Mouse (Mus musculus) testis, adult 2 months (tissue): Measurements from ENCODE around the gene Car14. TPM values are rescaled to one million over a fixed set of nuclear protein-coding genes. Genes with fewer than 3 reads are reported as not detected.
"Not testable (repeated sequence)": the region's sequence is repeated elsewhere in the genome, so short reads cannot be mapped to it uniquely, and the experiment has no call there.

ENCODE experiments used
- H3K27ac ChIP-seq: fragments of 200-500 bp; 2 replicates; pipeline ENCODE4 v1.5.1; 2012; ENCODE audit warnings: low read depth, low read length; ENCODE audit not compliant: control insufficient read depth, insufficient read depth
- H3K27me3 ChIP-seq: fragments of 200-500 bp; 2 replicates; pipeline ENCODE4 v1.6.1; 2012; ENCODE audit warnings: mild to moderate bottlenecking, low read length, moderate library complexity; ENCODE audit not compliant: control insufficient read depth, insufficient read depth
- H3K36me3 ChIP-seq: fragments of 200-500 bp; 2 replicates; pipeline ENCODE4 v1.6.1; 2012; ENCODE audit warnings: mild to moderate bottlenecking, low read length; ENCODE audit not compliant: control insufficient read depth, insufficient read depth
- H3K4me1 ChIP-seq: fragments of 200-500 bp; 2 replicates; pipeline ENCODE4 v1.6.1; 2012; ENCODE audit warnings: low read length; ENCODE audit not compliant: control insufficient read depth, insufficient read depth
- H3K4me3 ChIP-seq: fragments of 200-500 bp; 2 replicates; pipeline ENCODE4 v1.5.1; 2012; ENCODE audit warnings: low read depth, mild to moderate bottlenecking, low read length, moderate library complexity, mixed read lengths; ENCODE audit not compliant: control insufficient read depth
- CTCF ChIP-seq: fragments of 200-500 bp; IDR thresholded peaks from 2 replicates; pipeline ENCODE4 v1.5.1; 2012; ENCODE audit warnings: low read depth, mild to moderate bottlenecking, inconsistent platforms, low read length, moderate library complexity; ENCODE audit not compliant: control insufficient read depth, insufficient read depth, insufficient replicate concordance
- POLR2A ChIP-seq: fragments of 200-500 bp; IDR thresholded peaks from 2 replicates; pipeline ENCODE4 v1.6.1; 2012; ENCODE audit warnings: low read depth, mild to moderate bottlenecking, inconsistent platforms, low read length, moderate library complexity; ENCODE audit not compliant: control insufficient read depth
- polyA plus RNA-seq: library from polyadenylated mRNA; depleted of rRNA; stranded (reverse); fragments of >200 nt; gene quantifications from 2 replicates; pipeline ENCODE4 v1.2.3, GENCODE M21; 2012; rRNA removed

Car14 gene
- polyA plus RNA-seq, 1 experiment = 2.0 TPM

DNA sequence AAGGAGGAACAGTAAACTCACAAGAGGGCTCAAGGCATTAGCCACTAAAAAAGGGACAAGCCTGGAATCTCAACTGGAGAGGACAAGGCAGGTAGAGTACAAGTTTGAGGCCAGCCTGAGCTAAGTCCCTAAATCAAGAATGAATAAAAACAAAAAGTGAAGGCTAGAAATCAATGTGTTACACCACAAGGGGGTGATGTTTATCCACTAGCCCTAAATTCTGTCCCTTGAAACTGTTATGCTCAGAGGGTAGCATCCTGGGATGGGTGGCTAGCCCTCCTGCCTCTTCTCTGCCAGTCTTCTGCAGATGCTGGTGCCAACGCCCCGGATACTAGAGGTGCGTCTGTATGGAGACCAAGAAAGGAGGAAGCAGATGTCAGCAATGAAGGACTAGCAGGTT, 44.2 kb downstream of the Car14 start:
- no peak for TF ChIP-seq CTCF
- TF ChIP-seq POLR2A = no peak
- Histone ChIP-seq H3K4me3 (no peak overlapping the region), H3K36me3 (no peaks in the 10 kb centered on the region), H3K27ac (no peak overlapping the region), H3K27me3 (no peaks in the 10 kb centered on the region), H3K4me1 (peaks cover 2% of the 10 kb centered on the region; the same call in 1 of the 2 replicates)

DNA sequence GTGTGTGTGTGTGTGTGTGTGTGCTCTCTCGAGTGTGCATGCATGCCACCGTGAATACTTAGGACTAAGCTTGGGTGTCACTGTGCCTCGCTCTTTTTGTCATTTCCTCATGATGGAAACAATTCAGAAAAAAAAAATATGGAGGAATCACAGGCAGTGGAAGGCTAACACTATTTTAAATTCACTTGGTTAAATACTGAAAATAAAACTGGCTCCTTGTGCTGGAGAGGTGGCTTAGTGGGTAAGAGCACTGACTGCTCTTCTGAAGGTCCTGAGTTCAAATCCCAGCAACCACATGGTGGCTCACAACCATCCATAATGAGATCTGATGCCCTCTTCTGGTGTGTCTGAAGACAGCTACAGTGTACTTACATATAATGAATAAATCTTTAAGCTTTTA, 46.2 kb downstream of the Car14 start:
- H3K27me3 ChIP-seq, H3K27ac ChIP-seq, H3K4me3 ChIP-seq, H3K36me3 ChIP-seq, H3K4me1 ChIP-seq: not testable (repeated sequence)

DNA sequence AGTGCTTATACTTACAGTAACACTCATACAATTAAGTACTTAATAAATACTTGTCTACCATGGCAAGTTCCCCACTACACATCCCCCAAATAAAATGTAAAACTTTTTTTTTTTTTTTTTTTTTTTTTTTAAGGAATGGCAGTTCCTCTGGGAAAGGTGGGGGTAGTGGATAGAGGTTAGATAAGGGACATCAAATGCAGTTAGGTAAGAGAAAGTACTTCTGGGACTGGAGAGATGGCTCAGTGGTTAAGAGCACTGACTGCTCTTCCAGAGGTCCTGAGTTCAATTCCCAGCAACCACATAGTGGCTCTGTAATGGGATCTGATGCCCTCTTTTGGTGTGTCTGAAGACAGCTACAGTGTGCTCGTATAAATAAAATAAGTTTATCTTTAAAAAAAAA, 47.4 kb downstream of the Car14 start:
- not testable (repeated sequence) for H3K27me3 ChIP-seq, H3K27ac ChIP-seq, H3K4me1 ChIP-seq, H3K4me3 ChIP-seq, H3K36me3 ChIP-seq

DNA sequence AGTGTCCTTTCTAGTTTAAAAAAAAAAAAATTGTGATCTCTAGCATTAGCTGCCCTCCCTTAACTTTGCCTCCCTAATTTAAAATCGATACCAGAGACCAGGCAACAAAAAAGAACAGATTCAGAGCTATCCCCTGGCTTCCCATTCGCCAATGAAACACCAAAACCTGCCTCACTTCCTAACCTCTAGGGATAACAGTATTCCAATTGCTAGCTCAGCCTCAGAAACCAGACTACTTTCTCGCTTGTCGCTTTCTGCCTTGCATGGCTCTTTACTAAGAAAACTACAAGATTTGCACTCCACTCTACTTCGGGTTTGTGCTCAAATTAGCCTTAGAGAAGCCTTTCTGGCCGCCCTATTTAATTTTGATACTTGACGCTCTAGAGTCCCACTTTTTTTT, 48.4 kb downstream of the Car14 start:
- Histone ChIP-seq H3K4me1 (no peaks in the 10 kb centered on the region), H3K27ac (peak overlapping the region; percentile 92), H3K36me3 (peaks cover 1% of the 10 kb centered on the region; the same call in 1 of the 2 replicates), H3K4me3 (peak overlapping the region; percentile 91), H3K27me3 (no peaks in the 10 kb centered on the region)
- TF ChIP-seq CTCF = no peak
- no peak for TF ChIP-seq POLR2A

DNA sequence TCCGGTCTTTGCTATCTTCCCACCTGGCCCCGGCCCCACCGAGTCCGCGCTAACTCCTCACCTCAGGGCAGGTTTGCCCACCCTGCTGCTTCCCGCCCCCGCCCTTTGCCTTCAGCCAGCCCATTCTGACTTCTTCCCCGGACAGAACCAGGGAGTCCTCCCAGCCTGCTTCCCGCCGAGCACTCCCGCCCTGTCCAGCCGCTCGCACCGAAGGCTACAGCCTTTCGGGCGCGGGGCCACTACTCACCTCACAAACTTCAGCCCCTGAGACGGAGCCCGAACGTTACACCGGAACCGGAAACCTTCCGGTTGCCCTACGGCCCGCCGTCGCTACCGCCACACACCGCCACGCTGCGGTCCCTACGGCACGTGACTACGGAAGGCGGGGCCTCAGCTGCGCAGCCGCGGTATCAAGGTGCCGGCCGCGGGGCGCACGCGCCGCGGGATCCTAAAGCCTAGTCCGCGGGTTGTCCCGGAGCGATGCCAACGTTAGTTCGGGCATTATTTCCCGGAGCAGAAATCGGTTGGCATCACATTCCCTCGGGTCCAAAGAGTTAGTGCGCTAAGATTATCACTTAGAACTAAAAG, 48.9 kb downstream of the Car14 start, which contains the start of gene Prpf3:
Gene Prpf3 (minus strand): TSS at position 384 of the 588 bp plus-strand sequence.
- TF ChIP-seq POLR2A (peak; percentile 91), CTCF (no peak)
- H3K4me3 ChIP-seq = peak within 1 kb of the TSS; percentile 91
- peaks cover 2% of the 10 kb centered on the region; the same call in 1 of the 2 replicates for H3K36me3 ChIP-seq
- H3K27ac ChIP-seq = peak within 1 kb of the TSS; percentile 92
- no peaks in the 10 kb centered on the region for H3K4me1 ChIP-seq
- H3K27me3 ChIP-seq = no peaks in the 10 kb centered on the region

DNA sequence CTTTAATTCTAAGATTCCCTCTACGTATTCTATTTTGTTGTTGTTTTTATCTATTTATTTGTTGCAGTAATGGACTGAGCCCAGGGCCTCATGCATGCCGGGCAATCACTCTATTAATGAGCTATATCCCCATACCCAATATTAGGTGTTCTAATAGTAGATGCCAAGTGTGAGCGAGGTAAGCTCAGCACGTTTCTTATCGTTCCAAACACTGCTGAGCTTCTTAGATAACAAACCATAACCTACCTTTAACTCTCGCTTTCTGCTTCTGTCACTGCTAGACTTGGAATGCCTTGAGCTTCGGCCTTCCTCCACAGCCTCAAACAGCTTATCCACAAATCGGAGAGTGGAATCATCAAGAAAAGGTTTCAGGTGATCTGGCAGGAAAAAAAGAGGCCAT, 53.2 kb downstream of the Car14 start:
- Histone ChIP-seq H3K4me3 (no peak overlapping the region), H3K27ac (no peak overlapping the region), H3K27me3 (no peaks in the 10 kb centered on the region), H3K36me3 (peaks cover 4% of the 10 kb centered on the region), H3K4me1 (no peaks in the 10 kb centered on the region)
- no peak for TF ChIP-seq CTCF
- TF ChIP-seq POLR2A = no peak

DNA sequence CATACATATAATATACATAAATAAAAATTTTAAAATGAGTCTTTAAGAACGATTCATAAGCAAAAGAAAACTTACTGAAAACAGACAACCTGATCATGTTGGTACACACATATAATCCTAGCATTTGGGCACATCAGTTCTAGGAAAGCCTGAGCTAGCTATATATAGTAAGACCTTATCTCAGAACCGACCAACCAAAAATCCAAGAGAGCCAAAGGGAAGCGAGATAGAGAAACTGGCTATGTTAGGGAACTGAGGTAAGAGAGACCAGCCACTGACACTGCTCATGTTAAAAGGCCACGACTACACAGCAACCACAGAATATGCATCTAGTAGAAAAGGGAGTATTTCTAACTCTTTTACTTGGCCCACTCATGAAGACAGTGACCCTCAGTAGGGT, 53.9 kb downstream of the Car14 start:
- Histone ChIP-seq H3K4me3 (no peak overlapping the region), H3K4me1 (no peaks in the 10 kb centered on the region), H3K27me3 (no peaks in the 10 kb centered on the region), H3K27ac (no peak overlapping the region), H3K36me3 (peaks cover 4% of the 10 kb centered on the region)
- TF ChIP-seq POLR2A (no peak), CTCF (no peak)

Other genes with a start within 250 kb of the Car14 start
- gene Mcl1, start 245.9 kb downstream of the Car14 start, polyA plus RNA-seq = 27.4 and 40.2 TPM in 2 replicates
- gene Adamtsl4, start 216.8 kb downstream of the Car14 start, polyA plus RNA-seq = 0.74 and 2.3 TPM in 2 replicates
- 26.7 and 37.2 TPM in 2 replicates for gene Ecm1, start 165.1 kb downstream of the Car14 start, polyA plus RNA-seq
- 24.7 and 25.7 TPM in 2 replicates for gene Tars2, start 144.5 kb downstream of the Car14 start, polyA plus RNA-seq
- gene Rprd2, start 85.8 kb downstream of the Car14 start, polyA plus RNA-seq = 18.4 and 18.6 TPM in 2 replicates
- gene Prpf3, start 48.8 kb downstream of the Car14 start, polyA plus RNA-seq = 14.9 and 15.5 TPM in 2 replicates
- gene Mrps21, start 33.2 kb downstream of the Car14 start, polyA plus RNA-seq = 30.5 and 40.4 TPM in 2 replicates
- gene Ciart, start 22.4 kb downstream of the Car14 start, polyA plus RNA-seq = 16.2 and 16.5 TPM in 2 replicates
- 1.7 and 2.4 TPM in 2 replicates for gene BC028528, start 12.7 kb downstream of the Car14 start, polyA plus RNA-seq
- gene Aph1a, start 10.7 kb downstream of the Car14 start, polyA plus RNA-seq = 14.9 and 17.6 TPM in 2 replicates
- gene Anp32e, start 24.6 kb upstream of the Car14 start, polyA plus RNA-seq = 4.4 and 6.0 TPM in 2 replicates
- gene Plekho1, start 91.3 kb upstream of the Car14 start, polyA plus RNA-seq = 43.8 and 55.7 TPM in 2 replicates
- 3.3 and 4.1 TPM in 2 replicates for gene Vps45, start 153.8 kb upstream of the Car14 start, polyA plus RNA-seq
- gene Otud7b, start 199.8 kb upstream of the Car14 start, polyA plus RNA-seq = 46.0 and 46.1 TPM in 2 replicates